Mouse (Mus musculus) thymus, postnatal 25 days (tissue): ENCODE data around the gene Kcnd3.

Experiments
- DNase-seq: peaks from one replicate; pipeline ENCODE4 v3.0.0; 2022

The Kcnd3 gene

DNA sequence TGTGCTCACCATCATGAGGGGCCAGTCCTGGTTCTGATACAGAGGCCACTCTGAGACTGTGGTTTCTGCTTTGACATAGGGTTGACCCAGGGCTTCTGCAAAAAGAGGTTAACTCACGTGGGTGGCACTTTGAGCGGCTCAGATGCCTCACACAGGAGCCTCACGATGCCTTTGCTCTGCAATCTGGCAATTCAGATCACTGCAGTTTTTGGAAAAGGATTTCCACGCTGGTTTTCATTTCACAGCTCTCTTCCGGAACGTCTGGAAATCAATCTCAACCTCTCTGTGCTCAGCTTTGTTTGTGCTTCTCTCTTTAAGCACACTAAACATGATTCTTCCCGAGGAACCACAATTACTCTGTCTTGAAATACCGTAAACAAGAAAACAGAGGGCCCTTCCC, 14.4 kb downstream of the Kcnd3 start:
- no peak for DNase-seq

DNA sequence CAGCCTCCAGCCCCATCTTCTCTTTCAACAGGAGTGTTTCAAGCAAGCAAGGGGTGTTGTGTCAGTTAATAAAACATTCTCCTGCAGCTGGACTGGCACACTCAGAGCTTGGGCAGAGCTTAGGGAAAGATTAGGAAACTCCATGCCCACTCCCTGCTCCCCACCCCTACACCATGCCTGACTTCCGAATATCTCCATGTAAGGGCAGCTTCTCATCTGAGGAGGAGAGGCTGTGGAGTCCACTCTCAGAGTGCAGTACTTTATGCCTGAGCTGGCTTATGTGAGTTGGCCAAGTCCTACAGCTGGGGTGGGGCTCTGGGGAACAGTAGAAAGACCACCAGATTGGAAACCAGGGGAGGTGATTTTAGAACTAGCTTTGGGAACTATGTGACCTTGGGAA, 20.4 kb downstream of the Kcnd3 start:
- no peak for DNase-seq

GRCm38 (mm10) chr3:105476408-105476807, 24.3 kb downstream of the Kcnd3 start:
- DNase-seq, result no peak

DNA sequence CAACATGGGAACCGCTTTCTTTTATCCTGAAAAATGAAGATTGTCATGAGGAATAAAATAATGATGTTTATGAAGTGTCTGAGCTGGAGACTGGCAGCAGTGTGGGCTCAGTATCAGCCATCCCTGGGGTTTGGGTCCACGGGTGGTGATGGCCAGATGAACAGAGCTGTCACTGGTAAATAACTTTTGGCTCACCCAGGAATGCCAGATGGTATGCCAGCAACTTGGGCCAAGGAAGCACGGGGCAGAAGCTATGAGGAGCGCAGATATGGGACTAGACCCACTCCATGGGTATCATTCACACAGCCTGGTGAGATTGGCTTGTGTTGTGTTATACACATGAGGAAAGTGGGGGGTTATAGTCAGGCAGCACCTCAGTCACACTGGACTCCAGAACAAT, 26.7 kb downstream of the Kcnd3 start:
- no peak for DNase-seq

- no peak for DNase-seq
Measured at GRCm38 (mm10) chr3:105481419-105481818, 29.3 kb downstream of the Kcnd3 start.

GRCm38 (mm10) chr3:105483651-105484052, 31.5 kb downstream of the Kcnd3 start:
- no peak for DNase-seq

DNA sequence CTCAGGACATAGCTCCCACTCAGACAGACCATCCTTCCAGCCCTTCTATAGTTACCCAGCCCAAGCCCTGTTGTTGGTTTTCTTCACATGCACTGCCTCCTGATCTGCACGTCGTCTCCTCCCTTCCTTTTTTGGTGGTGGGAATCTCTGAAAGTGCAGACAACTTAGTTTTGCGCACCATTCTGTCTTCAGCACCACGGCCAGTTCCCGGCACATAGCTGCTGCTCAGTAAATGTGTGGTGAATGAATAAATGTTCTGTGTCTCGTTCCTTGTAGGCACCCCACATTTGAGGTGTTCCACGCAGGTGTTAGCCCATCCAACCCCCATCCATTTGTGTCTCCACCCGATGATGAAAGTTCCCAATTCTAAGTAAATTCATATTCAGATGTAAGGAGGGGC, 35.0 kb downstream of the Kcnd3 start:
- DNase-seq, result no peak

GRCm38 (mm10) chr3:105489607-105490006, 37.5 kb downstream of the Kcnd3 start:
- no peak for DNase-seq

- DNase-seq, result no peak
Measured at GRCm38 (mm10) chr3:105494886-105495285, 42.8 kb downstream of the Kcnd3 start.

DNA sequence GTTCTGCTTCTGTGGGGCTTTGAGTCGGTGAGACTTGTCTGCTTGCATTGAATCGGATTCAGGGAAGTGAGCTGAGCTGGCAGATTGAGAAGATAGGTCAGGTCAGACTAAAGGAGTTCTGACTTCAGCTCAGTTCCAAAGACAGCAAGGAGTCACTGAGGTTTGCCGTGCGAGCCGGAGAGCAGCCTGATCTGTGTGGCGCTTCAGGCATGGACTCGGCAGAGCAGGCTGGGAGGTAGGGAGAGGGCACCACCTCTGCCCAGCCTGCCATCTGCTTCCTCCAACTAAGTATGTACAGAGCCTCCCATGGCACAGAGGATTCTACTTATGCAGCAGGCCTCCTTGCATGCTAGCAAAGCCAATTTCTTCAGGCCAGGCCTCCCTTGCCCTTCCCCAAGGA, 44.1 kb downstream of the Kcnd3 start:
- no peak for DNase-seq

DNA sequence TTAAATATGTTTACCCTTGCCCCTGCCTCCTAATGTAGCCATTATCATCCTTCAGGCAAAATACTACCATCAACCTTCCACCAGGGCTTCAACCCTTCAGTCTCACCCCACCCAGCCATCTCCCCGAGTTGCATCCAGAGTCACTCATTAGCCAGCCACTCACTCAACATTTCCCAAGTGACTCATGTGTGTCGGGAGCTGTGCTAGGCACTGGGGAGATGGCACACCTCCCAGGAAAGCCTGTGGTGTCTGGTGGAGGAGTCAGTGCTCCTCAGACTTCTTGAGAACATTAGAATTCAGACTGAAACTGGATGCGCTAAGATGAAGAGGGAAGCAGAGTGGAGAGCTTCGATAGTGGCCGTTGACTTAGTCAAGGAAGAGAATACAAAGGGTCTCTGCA, 44.8 kb downstream of the Kcnd3 start:
- DNase-seq, result no peak

DNA sequence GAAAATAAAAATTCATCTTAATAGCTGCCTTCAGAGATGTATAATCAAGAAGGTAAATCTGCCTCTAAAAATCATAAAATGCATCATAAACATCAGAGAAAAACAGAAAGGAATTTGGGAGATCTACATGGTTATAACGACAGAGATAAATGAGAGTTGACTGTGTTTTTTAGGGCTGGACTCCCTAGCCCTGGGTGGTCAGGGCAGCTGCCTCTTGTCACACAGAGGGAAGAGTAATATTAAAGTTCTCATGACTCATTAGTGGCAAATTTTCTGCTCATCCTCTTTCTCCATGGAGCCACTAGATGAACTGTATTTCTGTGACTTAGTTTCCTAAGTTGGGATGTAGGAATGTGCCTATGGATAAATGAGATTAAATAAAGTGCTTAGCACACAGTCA, 48.9 kb downstream of the Kcnd3 start:
- no peak for DNase-seq

DNA sequence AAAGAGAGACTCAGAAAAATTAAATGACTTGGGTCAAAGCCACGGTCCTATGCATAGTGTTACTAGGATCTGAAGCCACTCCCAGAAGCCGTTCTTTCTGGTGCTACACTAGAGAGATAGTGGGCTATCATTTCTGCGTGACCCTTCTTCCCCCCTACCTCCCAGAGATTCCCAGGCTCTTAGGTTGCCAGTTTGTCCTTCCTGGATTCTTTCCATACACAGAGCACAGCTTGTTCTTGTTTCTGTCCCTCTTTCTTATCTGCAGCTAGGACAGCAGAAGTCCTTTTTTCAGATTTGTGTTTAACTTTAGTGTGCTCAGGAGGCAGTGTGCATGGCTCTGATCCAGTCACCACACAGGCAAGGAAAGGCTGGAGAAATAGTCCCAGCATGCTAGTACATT, 52.1 kb downstream of the Kcnd3 start:
- no peak for DNase-seq

GRCm38 (mm10) chr3:105505161-105505872, 53.2 kb downstream of the Kcnd3 start:
- DNase-seq, result no peak

DNA sequence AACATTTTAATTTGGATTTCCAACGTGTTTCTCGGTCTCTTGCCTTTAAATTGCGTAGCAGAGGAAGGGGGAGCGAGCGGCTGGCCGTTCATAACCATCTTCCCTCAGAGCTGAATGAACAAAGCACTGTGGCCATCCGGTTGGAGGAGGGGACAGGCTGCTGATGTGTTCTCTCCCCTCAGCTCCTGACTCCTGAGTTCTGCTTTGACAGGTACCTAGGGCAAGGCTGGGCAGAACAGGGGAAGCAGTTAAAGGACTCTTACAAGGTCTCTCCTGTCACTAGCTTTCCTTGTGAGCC, 53.7 kb downstream of the Kcnd3 start:
- DNase-seq, result no peak

DNA sequence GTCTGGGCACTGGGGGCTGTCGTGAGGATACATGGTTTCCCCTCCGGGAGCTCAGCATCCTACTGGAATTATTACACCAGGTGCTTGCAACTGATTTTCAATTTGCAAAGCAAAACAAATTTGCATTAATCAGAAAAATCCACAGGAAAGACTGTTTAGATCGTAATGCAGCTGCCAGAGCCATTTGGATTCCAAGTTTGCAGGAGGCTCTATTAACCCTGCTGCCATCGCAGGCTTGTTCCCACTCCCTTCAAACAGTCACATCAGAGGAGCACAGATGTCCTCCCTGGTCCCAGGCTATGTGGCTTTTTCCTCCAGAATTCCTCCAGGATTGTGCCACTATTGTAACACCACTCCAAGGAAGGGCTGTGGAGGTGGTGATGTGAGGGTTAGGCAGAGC, 54.5 kb downstream of the Kcnd3 start:
- DNase-seq, result no peak

- DNase-seq, result no peak
Measured at GRCm38 (mm10) chr3:105509321-105509720, 57.2 kb downstream of the Kcnd3 start.

DNA sequence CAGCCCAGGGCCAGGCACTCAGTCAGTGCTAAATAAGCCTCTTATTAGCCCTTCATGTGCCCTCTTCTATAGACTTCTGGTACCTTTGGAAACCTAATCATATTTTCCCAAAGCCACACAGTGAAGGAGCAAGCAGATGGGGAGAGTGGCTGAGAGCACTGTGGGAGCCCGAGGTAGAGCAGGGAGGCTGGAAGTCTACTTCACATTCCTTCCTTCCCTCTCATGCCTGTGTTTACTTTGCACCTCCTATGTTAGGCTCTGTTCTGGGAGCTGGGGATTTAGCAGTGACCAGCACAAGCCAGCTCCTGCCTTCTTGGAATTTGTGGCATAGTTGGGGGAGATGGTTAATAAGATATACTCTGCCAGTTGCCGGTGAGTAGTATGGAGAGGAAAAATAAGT, 59.7 kb downstream of the Kcnd3 start:
- no peak for DNase-seq

- no peak for DNase-seq
Measured at GRCm38 (mm10) chr3:105514215-105514614, 62.1 kb downstream of the Kcnd3 start.

GRCm38 (mm10) chr3:105515035-105515434, 62.9 kb downstream of the Kcnd3 start:
- DNase-seq, result no peak

GRCm38 (mm10) chr3:105515640-105516039, 63.5 kb downstream of the Kcnd3 start:
- DNase-seq, result no peak

DNA sequence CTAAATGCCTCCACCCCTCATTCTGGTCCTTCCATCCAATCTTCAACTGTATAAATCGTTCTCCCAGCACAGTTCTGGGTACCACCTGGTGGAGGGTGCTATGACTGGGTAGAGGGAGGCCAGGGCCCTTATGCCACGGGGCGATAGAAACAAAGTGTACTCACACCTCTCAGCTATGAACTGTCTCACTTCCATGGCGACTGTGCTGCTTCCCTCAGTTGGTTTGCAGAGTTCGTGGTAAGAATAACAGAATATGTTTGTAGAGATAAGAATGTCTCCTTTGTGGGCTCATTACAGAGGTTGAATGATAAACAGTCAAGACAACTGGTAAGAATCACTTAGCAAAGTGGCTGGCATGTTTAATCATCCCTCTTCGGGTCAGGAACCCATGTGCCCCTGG, 68.3 kb downstream of the Kcnd3 start:
- no peak for DNase-seq

DNA sequence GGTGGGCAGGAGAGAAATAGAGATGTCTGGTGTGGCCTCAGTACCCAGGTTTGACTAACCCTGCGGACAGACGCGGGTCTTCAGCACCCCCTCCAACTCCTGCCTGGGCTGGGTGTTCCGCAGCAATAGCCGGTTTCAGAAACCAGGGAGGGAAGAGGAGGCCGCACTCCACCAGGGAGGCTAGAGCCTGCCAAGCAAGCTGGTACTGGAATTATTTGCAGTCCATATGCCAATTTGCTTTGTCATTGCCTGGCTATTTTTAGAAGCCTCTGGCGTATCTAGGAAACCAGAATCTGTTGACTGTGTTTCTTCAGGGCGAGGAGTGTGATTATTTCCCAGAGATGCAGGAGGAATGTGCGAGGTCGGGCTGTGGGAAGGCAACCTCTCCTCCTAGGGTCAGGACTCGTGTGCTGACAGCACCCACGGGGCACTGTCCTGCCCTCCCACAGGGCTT, 69.1 kb downstream of the Kcnd3 start:
- no peak for DNase-seq

- DNase-seq, result no peak
Measured at GRCm38 (mm10) chr3:105521639-105522038, 69.5 kb downstream of the Kcnd3 start.

DNA sequence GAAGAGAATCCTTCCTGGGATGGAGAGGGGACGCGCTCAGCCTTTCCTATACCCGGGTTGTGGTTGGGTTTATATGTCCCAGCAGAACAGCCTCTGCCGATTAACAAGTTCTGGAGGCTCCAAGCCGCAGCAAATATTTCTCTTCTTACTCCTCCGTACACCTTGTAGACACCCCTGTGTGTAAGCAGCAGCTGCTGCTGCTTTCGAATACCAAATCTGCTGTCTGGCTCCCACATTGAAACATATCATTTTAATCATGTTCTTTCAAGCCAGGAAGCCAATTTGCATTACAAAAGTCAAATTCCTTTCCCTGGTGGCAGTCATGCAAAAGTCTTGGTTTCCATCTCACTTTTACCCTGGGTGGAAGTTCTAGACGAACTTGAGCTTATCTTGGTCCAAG, 76.7 kb downstream of the Kcnd3 start:
- no peak for DNase-seq

DNA sequence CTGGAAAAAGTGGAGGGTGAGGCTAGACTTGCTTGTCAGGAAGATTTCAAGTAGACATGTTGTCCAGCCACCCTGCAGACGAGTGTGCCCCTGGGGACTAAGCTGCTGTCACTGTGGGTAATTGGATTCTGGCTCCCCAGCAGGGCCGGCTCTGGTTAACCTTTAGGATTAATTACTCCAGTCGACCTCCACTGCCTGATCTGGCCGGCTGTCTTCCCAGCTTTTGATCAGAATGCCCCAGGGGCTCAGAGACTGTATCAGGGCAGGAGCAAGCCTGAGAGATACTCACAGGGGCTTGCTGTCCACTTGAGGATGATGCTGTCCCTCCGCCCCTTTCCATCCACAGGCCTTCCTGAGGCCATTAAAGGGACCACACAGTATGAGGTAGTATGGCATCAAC, 77.6 kb downstream of the Kcnd3 start:
- no peak for DNase-seq
